Mouse (Mus musculus) limb, embryonic 13.5 days (tissue): Measurements from ENCODE around the gene Gm29666. TPM values are rescaled to one million over a fixed set of nuclear protein-coding genes. Genes with fewer than 3 reads are reported as not detected.

ENCODE experiments used
- ATAC-seq: fragments of 200-750 bp; cut with Nextera tagmentation; 2 replicates; pipeline ENCODE4 v1.8.0; 2017; ENCODE audit warnings: low read depth, moderate number of reproducible peaks, moderate TSS enrichment; ENCODE audit not compliant: low FRiP score
- H3K27ac ChIP-seq: fragments of 300-500 bp; sonication (generic); 2 replicates; pipeline ENCODE4 v1.5.1; 2015; ENCODE audit warnings: inconsistent platforms, mild to moderate bottlenecking, moderate library complexity
- H3K27me3 ChIP-seq: fragments of 300-500 bp; sonication (generic); 2 replicates; pipeline ENCODE4 v1.6.1; 2015; ENCODE audit warnings: mild to moderate bottlenecking, inconsistent platforms
- H3K36me3 ChIP-seq: fragments of 300-500 bp; sonication (generic); 2 replicates; pipeline ENCODE4 v1.6.1; 2015; ENCODE audit warnings: inconsistent platforms, mild to moderate bottlenecking, moderate library complexity
- H3K4me1 ChIP-seq: fragments of 300-500 bp; sonication (generic); 2 replicates; pipeline ENCODE4 v1.6.1; 2015; ENCODE audit warnings: inconsistent platforms
- H3K4me2 ChIP-seq: fragments of 300-500 bp; sonication (generic); replicated peaks from 2 replicates; pipeline ENCODE4 v1.6.1; 2015; ENCODE audit warnings: inconsistent platforms, mild to moderate bottlenecking, moderate library complexity
- H3K4me3 ChIP-seq: fragments of 300-500 bp; sonication (generic); 2 replicates; pipeline ENCODE4 v1.5.1; 2015; ENCODE audit warnings: moderate library complexity, mild to moderate bottlenecking, inconsistent platforms
- H3K9ac ChIP-seq: fragments of 300-500 bp; sonication (generic); 2 replicates; pipeline ENCODE4 v1.6.1; 2015; ENCODE audit warnings: mild to moderate bottlenecking, inconsistent platforms
- H3K9me3 ChIP-seq: fragments of 300-500 bp; sonication (generic); 2 replicates; pipeline ENCODE4 v1.6.1; 2016; ENCODE audit warnings: inconsistent platforms
- WGBS: fragments of 180-500 bp; shearing (Covaris S2); methylation state at CpG from one replicate; pipeline ENCODE4 v1.1.7; 2015; 5-methylcytosine and 5-hydroxymethylcytosine counted together
- polyA plus RNA-seq: library from polyadenylated mRNA; unstranded; fragments of >200 nt; fragmentation: Nextera tagmentation; extraction: Ambion mirVana; gene quantifications from 2 replicates; pipeline ENCODE4 v1.2.1, GENCODE M21; 2015

The Gm29666 gene
- 0.68 and 0.73 TPM in 2 replicates for polyA plus RNA-seq

DNA sequence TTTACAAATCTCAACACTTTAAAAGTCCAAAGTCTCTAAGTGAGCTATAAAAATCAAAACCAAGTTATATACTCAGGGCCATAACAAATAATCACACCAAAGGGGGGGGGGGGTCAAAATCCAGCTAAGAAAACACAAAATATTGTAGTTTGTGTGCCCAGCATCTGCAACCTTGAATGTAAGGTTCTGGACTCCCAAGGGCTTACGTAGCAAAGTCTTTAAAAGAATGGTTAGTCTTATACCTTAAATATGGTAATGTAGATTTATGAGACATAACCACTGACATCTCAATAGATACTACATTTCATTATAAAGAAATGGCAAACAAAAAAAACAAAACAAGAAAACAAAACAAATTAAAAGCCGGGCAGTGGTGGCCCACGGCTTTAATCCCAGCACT lies at the start of gene Gm29666:
TSS of gene Gm29666 (minus strand) at position 101 of the 400 bp plus-strand sequence.
- WGBS: 89% methylated on average over 3 of the region's 3 CpGs
- H3K4me3 ChIP-seq: no peak within 1 kb of the TSS
- no peak within 1 kb of the TSS for H3K9ac ChIP-seq
- H3K36me3 ChIP-seq: no peaks in the 10 kb centered on the region
- H3K4me1 ChIP-seq: peaks cover 20% of the 10 kb centered on the region
- no peak within 1 kb of the TSS for H3K27ac ChIP-seq
- no peaks in the 10 kb centered on the region for H3K9me3 ChIP-seq
- ATAC-seq: no peak
- no peaks in the 10 kb centered on the region for H3K27me3 ChIP-seq
- no peak within 1 kb of the TSS for H3K4me2 ChIP-seq

DNA sequence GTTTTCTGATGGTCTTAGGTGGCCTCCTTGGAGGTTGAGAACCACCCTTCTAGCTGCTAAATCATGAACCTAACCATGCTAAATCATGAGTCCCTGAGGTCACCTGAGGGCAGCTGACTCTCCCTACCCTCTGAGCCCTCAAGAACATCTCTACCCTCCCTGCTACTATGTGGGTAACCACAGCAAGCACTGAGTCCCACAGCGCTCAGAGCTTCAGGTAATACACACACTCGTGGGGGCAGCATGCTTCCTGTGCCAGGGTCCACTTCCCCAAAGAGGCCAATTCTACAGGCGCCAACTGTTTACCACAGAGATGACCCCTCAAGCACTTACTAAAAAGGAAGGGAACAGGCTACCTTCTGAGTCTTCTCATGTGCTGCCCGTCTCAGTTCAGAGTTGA lies 48.7 kb upstream of the Gm29666 start:
- Histone ChIP-seq H3K4me3 (no peak overlapping the region), H3K4me1 (no peaks in the 10 kb centered on the region), H3K9me3 (no peaks in the 10 kb centered on the region), H3K27ac (no peak overlapping the region), H3K36me3 (peaks cover 5% of the 10 kb centered on the region; the same call in 1 of the 2 replicates), H3K27me3 (no peaks in the 10 kb centered on the region), H3K4me2 (no peak overlapping the region), H3K9ac (no peak overlapping the region)
- ATAC-seq: no peak
- WGBS: 81% methylated on average over 4 of the region's 4 CpGs

DNA sequence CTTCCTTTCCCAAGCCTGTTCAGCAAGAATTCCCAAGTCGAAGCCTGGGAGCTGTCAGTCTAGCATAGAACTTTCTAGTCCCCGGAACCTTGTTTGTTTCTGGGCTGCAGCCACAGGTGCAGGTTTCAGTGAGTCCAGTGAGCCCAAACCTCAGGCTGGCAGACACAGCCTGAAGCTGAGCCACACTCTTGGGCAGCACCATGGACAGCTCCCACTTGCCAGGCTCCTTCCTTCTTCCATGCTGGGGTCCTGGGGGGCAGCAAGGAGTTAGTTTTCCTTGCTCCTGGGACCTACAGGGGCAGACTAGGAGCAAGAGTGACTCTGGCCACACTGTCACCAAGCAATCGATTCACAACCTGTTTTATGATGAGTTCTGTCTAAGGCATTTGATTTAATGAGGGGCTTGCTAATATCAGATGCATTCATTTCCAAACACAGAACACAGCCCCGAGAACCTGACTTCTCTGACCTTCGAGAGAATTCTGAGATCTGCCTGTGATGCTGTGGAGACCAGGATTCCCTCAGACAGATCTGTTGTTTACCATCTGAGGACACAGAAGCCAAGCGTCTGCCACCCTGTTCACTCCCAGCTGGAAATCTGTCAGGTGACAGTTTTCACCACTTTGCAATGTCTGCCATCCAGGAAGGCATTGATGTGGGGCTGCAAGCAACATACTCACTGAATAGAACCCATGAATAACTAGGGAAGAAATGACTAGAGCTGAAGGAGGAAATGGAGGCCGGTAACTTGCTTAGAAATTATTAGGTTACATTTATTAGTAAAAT lies 45.9 kb upstream of the Gm29666 start:
- Histone ChIP-seq H3K9me3 (no peaks in the 10 kb centered on the region), H3K4me1 (peaks cover under 1% of the 10 kb centered on the region; the same call in 1 of the 2 replicates), H3K4me2 (no peak overlapping the region), H3K36me3 (peaks cover 5% of the 10 kb centered on the region; the same call in 1 of the 2 replicates), H3K4me3 (no peak overlapping the region), H3K9ac (no peak overlapping the region), H3K27ac (no peak overlapping the region), H3K27me3 (no peaks in the 10 kb centered on the region)
- WGBS: 60% methylated on average over 7 of the region's 7 CpGs
- no peak for ATAC-seq

GRCm38 (mm10) chr15:84964771-84965170 lies 44.9 kb upstream of the Gm29666 start:
- H3K4me3 ChIP-seq: no peak overlapping the region
- ATAC-seq: no peak
- H3K9ac ChIP-seq: no peak overlapping the region
- no peak overlapping the region for H3K4me2 ChIP-seq
- H3K4me1 ChIP-seq: peaks cover 7% of the 10 kb centered on the region; the same call in 1 of the 2 replicates
- H3K27ac ChIP-seq: no peak overlapping the region
- no peaks in the 10 kb centered on the region for H3K9me3 ChIP-seq
- no peaks in the 10 kb centered on the region for H3K27me3 ChIP-seq
- WGBS: 73% methylated on average over 5 of the region's 5 CpGs
- peaks cover under 1% of the 10 kb centered on the region; the same call in 1 of the 2 replicates for H3K36me3 ChIP-seq

DNA sequence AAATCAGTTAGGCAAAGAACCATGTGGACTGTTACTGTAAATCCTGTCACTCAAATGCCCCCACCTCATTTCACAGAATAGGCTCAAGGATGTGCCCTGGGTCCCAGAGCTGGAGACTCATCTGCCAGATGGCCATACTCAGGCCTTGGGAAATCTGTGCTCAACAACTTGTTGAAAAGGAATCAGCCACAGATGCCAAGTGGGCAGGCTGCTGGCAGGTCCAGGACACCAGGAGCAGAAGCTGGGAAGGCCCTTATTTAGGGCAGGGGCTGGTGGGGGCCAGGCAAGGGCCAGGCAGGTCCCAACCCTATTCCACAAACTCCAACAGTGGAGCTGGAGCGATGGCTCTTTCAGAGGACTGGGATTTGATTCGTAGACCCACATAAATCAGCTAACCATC lies 42.7 kb upstream of the Gm29666 start:
- peaks cover 17% of the 10 kb centered on the region for H3K36me3 ChIP-seq
- ATAC-seq: no peak
- H3K9me3 ChIP-seq: no peaks in the 10 kb centered on the region
- H3K27me3 ChIP-seq: no peaks in the 10 kb centered on the region
- peaks cover 13% of the 10 kb centered on the region; the same call in 1 of the 2 replicates for H3K4me1 ChIP-seq
- H3K4me2 ChIP-seq: no peak overlapping the region
- H3K9ac ChIP-seq: no peak overlapping the region
- no peak overlapping the region for H3K4me3 ChIP-seq
- WGBS: 80% methylated on average over 2 of the region's 2 CpGs
- no peak overlapping the region for H3K27ac ChIP-seq

- Histone ChIP-seq H3K27ac (no peak overlapping the region), H3K4me1 (peaks cover 13% of the 10 kb centered on the region; the same call in 1 of the 2 replicates), H3K36me3 (peaks cover 30% of the 10 kb centered on the region), H3K4me2 (no peak overlapping the region), H3K27me3 (no peaks in the 10 kb centered on the region), H3K4me3 (no peak overlapping the region), H3K9ac (no peak overlapping the region), H3K9me3 (no peaks in the 10 kb centered on the region)
- 22% methylated on average over 8 of the region's 8 CpGs for WGBS
- ATAC-seq: no peak
Measured at GRCm38 (mm10) chr15:84960692-84961091, 40.9 kb upstream of the Gm29666 start.

- no peaks in the 10 kb centered on the region for H3K27me3 ChIP-seq
- H3K27ac ChIP-seq: no peak overlapping the region
- H3K9ac ChIP-seq: no peak overlapping the region
- no peak overlapping the region for H3K4me3 ChIP-seq
- WGBS: 84% methylated on average over 6 of the region's 6 CpGs
- no peak overlapping the region for H3K4me2 ChIP-seq
- H3K36me3 ChIP-seq: peaks cover 38% of the 10 kb centered on the region
- no peaks in the 10 kb centered on the region for H3K9me3 ChIP-seq
- ATAC-seq: no peak
- peaks cover 13% of the 10 kb centered on the region; the same call in 1 of the 2 replicates for H3K4me1 ChIP-seq
Measured at GRCm38 (mm10) chr15:84959891-84960290, 40.1 kb upstream of the Gm29666 start.

DNA sequence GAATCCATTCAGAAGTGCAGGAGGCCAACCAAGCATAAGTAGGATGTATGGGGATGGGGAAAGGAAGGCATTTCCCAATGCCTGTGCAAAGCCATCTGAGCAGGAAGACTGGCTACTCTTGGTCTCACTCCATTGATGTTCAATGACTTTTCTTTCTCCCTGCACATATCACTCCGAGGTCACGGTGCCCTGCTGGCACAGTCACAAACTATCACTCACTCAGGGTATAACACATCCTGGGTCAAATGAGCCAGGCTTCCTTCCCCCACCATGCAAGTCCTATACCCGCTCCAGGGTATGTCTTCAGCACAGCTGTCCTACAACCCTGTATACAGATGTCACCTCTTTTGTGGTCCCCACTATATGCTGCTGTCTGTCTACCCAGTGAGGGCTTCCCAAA lies 38.5 kb upstream of the Gm29666 start:
- no peak overlapping the region for H3K9ac ChIP-seq
- no peak overlapping the region for H3K4me2 ChIP-seq
- WGBS: 83% methylated on average over 3 of the region's 3 CpGs
- no peaks in the 10 kb centered on the region for H3K27me3 ChIP-seq
- no peaks in the 10 kb centered on the region for H3K9me3 ChIP-seq
- no peak for ATAC-seq
- H3K27ac ChIP-seq: no peak overlapping the region
- peaks cover 13% of the 10 kb centered on the region; the same call in 1 of the 2 replicates for H3K4me1 ChIP-seq
- peaks cover 52% of the 10 kb centered on the region for H3K36me3 ChIP-seq
- no peak overlapping the region for H3K4me3 ChIP-seq

- no peak overlapping the region for H3K27ac ChIP-seq
- no peak overlapping the region for H3K9ac ChIP-seq
- no peak overlapping the region for H3K4me3 ChIP-seq
- H3K36me3 ChIP-seq: peaks cover 57% of the 10 kb centered on the region
- WGBS: 37% methylated on average over 3 of the region's 3 CpGs
- no peak overlapping the region for H3K4me2 ChIP-seq
- no peak for ATAC-seq
- no peaks in the 10 kb centered on the region for H3K9me3 ChIP-seq
- peaks cover 13% of the 10 kb centered on the region; the same call in 1 of the 2 replicates for H3K4me1 ChIP-seq
- H3K27me3 ChIP-seq: no peaks in the 10 kb centered on the region
Measured at GRCm38 (mm10) chr15:84957851-84958250, 38.0 kb upstream of the Gm29666 start.

DNA sequence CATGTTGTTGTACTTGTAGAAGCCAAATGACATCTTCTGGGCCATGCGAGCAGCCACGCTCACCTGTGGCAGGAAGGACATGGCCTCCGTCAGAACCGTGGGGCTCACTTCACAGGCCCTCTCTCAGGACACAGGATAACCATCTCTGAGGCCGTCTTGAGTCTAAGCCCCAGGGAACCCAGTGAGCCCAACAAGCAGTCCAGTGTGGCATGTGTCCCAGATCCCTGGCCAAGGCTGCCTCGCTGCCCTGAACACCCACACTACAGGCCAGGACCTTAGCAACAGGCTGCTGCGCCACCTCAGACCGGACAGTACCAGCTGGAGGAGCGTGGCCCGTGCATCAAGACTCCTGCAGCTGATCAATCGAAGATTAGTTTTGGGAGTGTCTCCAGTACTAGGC lies 33.4 kb upstream of the Gm29666 start:
- WGBS: 92% methylated on average over 11 of the region's 11 CpGs
- Histone ChIP-seq H3K36me3 (peaks cover 91% of the 10 kb centered on the region), H3K27ac (no peak overlapping the region), H3K4me1 (peaks cover 5% of the 10 kb centered on the region; the same call in 1 of the 2 replicates), H3K27me3 (no peaks in the 10 kb centered on the region), H3K9ac (no peak overlapping the region), H3K9me3 (no peaks in the 10 kb centered on the region), H3K4me3 (no peak overlapping the region), H3K4me2 (no peak overlapping the region)
- ATAC-seq: no peak

- no peaks in the 10 kb centered on the region for H3K27me3 ChIP-seq
- peaks cover 79% of the 10 kb centered on the region for H3K36me3 ChIP-seq
- no peaks in the 10 kb centered on the region for H3K9me3 ChIP-seq
- H3K4me2 ChIP-seq: no peak overlapping the region
- H3K9ac ChIP-seq: no peak overlapping the region
- H3K4me3 ChIP-seq: no peak overlapping the region
- 93% methylated on average over 4 of the region's 4 CpGs for WGBS
- H3K4me1 ChIP-seq: no peaks in the 10 kb centered on the region
- no peak for ATAC-seq
- no peak overlapping the region for H3K27ac ChIP-seq
Measured at GRCm38 (mm10) chr15:84950053-84950452, 30.2 kb upstream of the Gm29666 start.

- Histone ChIP-seq H3K36me3 (peaks cover 70% of the 10 kb centered on the region), H3K9ac (no peak overlapping the region), H3K4me2 (no peak overlapping the region), H3K9me3 (no peaks in the 10 kb centered on the region), H3K4me1 (no peaks in the 10 kb centered on the region), H3K27me3 (no peaks in the 10 kb centered on the region), H3K27ac (no peak overlapping the region), H3K4me3 (no peak overlapping the region)
- ATAC-seq: no peak
- WGBS: 94% methylated on average over 14 of the region's 14 CpGs
Measured at GRCm38 (mm10) chr15:84948990-84949389, 29.2 kb upstream of the Gm29666 start.
